41 mouse cellular contexts compared by ENCODE assay signal in genomic region chr5:145008878-145009659, GRCm38 (mm10). TPM values are rescaled to one million over a fixed set of nuclear protein-coding genes. Genes with fewer than 3 reads are reported as not detected.
"Had no signal": no experiment of that assay in that cellular context is flagged by ENCODE, and none has a peak within 500 bp of the region (broad histone marks: within the 10 kb centered on the region; RNA-seq: fewer than 3 reads in every experiment).

No protein-coding gene starts in this region.

- H3K9ac ChIP-seq: heart, embryonic 13.5 days; heart, embryonic 15.5 days; hindbrain, embryonic 13.5 days; hindbrain, embryonic 15.5 days; intestine, embryonic 15.5 days; kidney, embryonic 15.5 days; limb, embryonic 12.5 days; liver, embryonic 13.5 days; liver, embryonic 15.5 days had no signal

- H3K27ac ChIP-seq: heart, embryonic 13.5 days; heart, embryonic 15.5 days; hindbrain, embryonic 13.5 days; hindbrain, embryonic 15.5 days; hindbrain, postnatal 0 days; intestine, embryonic 15.5 days; kidney, embryonic 15.5 days; kidney, postnatal 0 days; left cerebral cortex, adult 2 months; limb, embryonic 10.5 days; limb, embryonic 12.5 days; liver, embryonic 13.5 days; liver, embryonic 15.5 days had no signal

- H3K9me3 ChIP-seq: heart, embryonic 13.5 days; heart, embryonic 15.5 days; hindbrain, embryonic 13.5 days; hindbrain, embryonic 15.5 days; intestine, embryonic 15.5 days; kidney, embryonic 15.5 days; limb, embryonic 10.5 days; limb, embryonic 12.5 days; liver, embryonic 13.5 days; liver, embryonic 15.5 days had no signal

- H3K4me2 ChIP-seq: heart, embryonic 11.5 days; heart, embryonic 13.5 days; heart, embryonic 15.5 days; hindbrain, embryonic 13.5 days; hindbrain, embryonic 15.5 days; intestine, embryonic 15.5 days; kidney, embryonic 15.5 days; limb, embryonic 12.5 days; liver, embryonic 11.5 days; liver, embryonic 13.5 days; liver, embryonic 15.5 days had no signal

- H3K27me3 ChIP-seq: heart, embryonic 13.5 days; heart, embryonic 15.5 days; hindbrain, embryonic 13.5 days; hindbrain, embryonic 15.5 days; intestine, embryonic 15.5 days; kidney, embryonic 15.5 days; limb, embryonic 12.5 days; liver, embryonic 13.5 days; liver, embryonic 15.5 days had no signal

- H3K4me1 ChIP-seq: hindbrain, embryonic 13.5 days; hindbrain, embryonic 15.5 days; intestine, embryonic 15.5 days; kidney, embryonic 15.5 days; liver, embryonic 15.5 days had no signal

- DNase-seq: gastrocnemius, postnatal 14 days; gastrocnemius, postnatal 36 days; heart, adult 18-20 months; heart, postnatal 14 days; heart, postnatal 36 days; kidney, adult 11 months; kidney, adult 2 months; kidney, adult 9 months; kidney, postnatal 14 days; kidney, postnatal 36 days; layer of hippocampus, adult 9-11 months; layer of hippocampus, postnatal 36 days; liver; liver, embryonic 13.5 days had no signal

- ATAC-seq: hindbrain, postnatal 0 days; intestine, embryonic 15.5 days had no signal

- H3K4me3 ChIP-seq: heart, embryonic 13.5 days; heart, embryonic 15.5 days; hindbrain, embryonic 13.5 days; hindbrain, embryonic 15.5 days; intestine, embryonic 15.5 days; kidney, embryonic 15.5 days; left cerebral cortex, adult 2 months; limb, embryonic 10.5 days; limb, embryonic 12.5 days; liver, embryonic 13.5 days; liver, embryonic 15.5 days had no signal

- H3K36me3 ChIP-seq: heart, embryonic 13.5 days; heart, embryonic 15.5 days; hindbrain, embryonic 13.5 days; hindbrain, embryonic 15.5 days; intestine, embryonic 15.5 days; kidney, embryonic 15.5 days; limb, embryonic 10.5 days; limb, embryonic 12.5 days; liver, embryonic 13.5 days; liver, embryonic 15.5 days had no signal

RNA-seq across cellular contexts. Expression of gene Gm4871, which starts 23.5 kb away (rescaled TPM):
- total RNA-seq: gastrocnemius, adult 18-20 months; gastrocnemius, adult 8-10 months; gastrocnemius, postnatal 14 days; gastrocnemius, postnatal 36 days; heart, adult 18-20 months; heart, postnatal 14 days; heart, postnatal 36 days; hematopoietic stem cell, adult 5-6 weeks; hindbrain, postnatal 0 days; layer of hippocampus, adult 18-20 months; layer of hippocampus, adult 8-10 months; layer of hippocampus, postnatal 14 days; layer of hippocampus, postnatal 36 days; left cerebral cortex, adult 2 months; left cerebral cortex, postnatal 14 days; left cerebral cortex, postnatal 36 days had no signal
- polyA plus RNA-seq: gonadal fat pad, adult 2 months; heart, embryonic 11.5 days; heart, embryonic 13.5 days; heart, embryonic 15.5 days; heart, postnatal 0 days; hindbrain, embryonic 11.5 days; hindbrain, embryonic 13.5 days; hindbrain, embryonic 15.5 days; hindbrain, postnatal 0 days; intestine, embryonic 15.5 days; kidney, adult 2 months; kidney, embryonic 15.5 days; kidney, postnatal 0 days; large intestine, adult 2 months; limb, embryonic 10.5 days; limb, embryonic 12.5 days; limb, embryonic 14.5 days; liver, embryonic 11.5 days; liver, embryonic 13.5 days; liver, embryonic 15.5 days had no signal

RNA-seq across cellular contexts. Expression of gene 1700018F24Rik, which starts 33.7 kb away (rescaled TPM):
- total RNA-seq: gastrocnemius, adult 18-20 months; gastrocnemius, adult 8-10 months; gastrocnemius, postnatal 14 days; gastrocnemius, postnatal 36 days; heart, adult 18-20 months; heart, postnatal 14 days; heart, postnatal 36 days; hematopoietic stem cell, adult 5-6 weeks; hindbrain, postnatal 0 days; layer of hippocampus, adult 18-20 months; layer of hippocampus, adult 8-10 months; layer of hippocampus, postnatal 14 days; layer of hippocampus, postnatal 36 days; left cerebral cortex, adult 2 months; left cerebral cortex, postnatal 14 days; left cerebral cortex, postnatal 36 days had no signal
- polyA plus RNA-seq: gonadal fat pad, adult 2 months; heart, embryonic 11.5 days; heart, embryonic 13.5 days; heart, embryonic 15.5 days; heart, postnatal 0 days; hindbrain, embryonic 11.5 days; hindbrain, embryonic 13.5 days; hindbrain, embryonic 15.5 days; hindbrain, postnatal 0 days; intestine, embryonic 15.5 days; kidney, adult 2 months; kidney, embryonic 15.5 days; kidney, postnatal 0 days; large intestine, adult 2 months; limb, embryonic 10.5 days; limb, embryonic 12.5 days; limb, embryonic 14.5 days; liver, embryonic 11.5 days; liver, embryonic 13.5 days; liver, embryonic 15.5 days had no signal
